Mouse (Mus musculus): ENCODE measurements around the gene Relch.

DNA sequence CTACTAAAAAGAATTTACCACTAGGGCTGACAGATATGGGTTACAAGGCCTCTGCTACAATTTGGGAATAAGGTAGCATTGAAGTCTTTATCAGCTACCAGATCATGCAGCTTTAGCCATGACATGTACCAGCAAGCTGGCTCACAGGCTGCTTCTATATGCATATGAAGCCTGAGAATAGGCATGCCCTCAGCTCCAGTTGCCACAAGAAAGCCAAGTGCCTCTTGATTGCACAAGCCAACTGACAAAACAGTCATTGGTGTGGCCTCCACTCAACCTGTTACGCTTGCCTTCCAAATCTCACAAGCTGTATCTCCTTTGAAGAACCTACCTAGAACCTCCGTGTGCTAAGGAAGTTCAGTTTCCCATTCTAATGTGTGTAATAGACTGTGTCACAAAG, 104.7 kb downstream of the Relch start:
- TF ChIP-seq MAFK (IDR thresholded peaks at IDR 0.05; ENCODE audit: insufficient read depth, low read depth, low read length) (no peak), ZC3H11A (IDR thresholded peaks at IDR 0.05; ENCODE audit: borderline replicate concordance, low read depth, low read length) (no peak), ZNF384 (IDR thresholded peaks at IDR 0.05; ENCODE audit: low read depth, low read length) (no peak)

Data from ES-E14 (cell line).